Mouse (Mus musculus) frontal cortex, postnatal 10 days (tissue): ENCODE results near the gene Cbx6.
"Not testable (repeated sequence)": the region's sequence is repeated elsewhere in the genome, so short reads cannot be mapped to it uniquely, and the experiment has no call there.

ENCODE experiments used
- DNase-seq, 2 experiments: peaks; one replicate each; pipeline ENCODE4 v3.0.0; 2022; ENCODE audit warnings: low spot score in 2 of 2, mixed read lengths in 1 of 2

Cbx6 gene

DNA sequence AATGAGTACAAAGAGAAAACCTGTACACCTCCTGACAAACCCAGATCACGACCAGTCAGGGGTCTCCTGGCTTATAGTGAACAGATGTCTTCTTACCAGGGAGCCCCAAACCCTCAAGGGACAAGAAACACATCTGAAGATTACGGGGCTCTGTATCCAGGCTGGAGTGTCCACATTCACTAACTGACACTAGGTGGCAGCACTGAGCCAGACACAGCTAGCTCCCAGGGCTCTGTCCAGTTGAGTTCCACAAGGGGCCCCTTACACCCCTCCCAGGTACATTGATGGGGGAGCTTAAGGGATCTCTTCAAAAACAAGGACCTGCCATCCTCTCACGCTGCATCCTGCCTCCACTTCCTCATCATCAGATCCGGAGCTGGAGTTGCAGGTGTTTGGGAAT, 4.1 kb downstream of the Cbx6 start:
- DNase-seq, result peak in 1 of 2 experiments; percentile 76

GRCm38 (mm10) chr15:79829431-79829830, 5.1 kb downstream of the Cbx6 start:
- no peak for DNase-seq

DNA sequence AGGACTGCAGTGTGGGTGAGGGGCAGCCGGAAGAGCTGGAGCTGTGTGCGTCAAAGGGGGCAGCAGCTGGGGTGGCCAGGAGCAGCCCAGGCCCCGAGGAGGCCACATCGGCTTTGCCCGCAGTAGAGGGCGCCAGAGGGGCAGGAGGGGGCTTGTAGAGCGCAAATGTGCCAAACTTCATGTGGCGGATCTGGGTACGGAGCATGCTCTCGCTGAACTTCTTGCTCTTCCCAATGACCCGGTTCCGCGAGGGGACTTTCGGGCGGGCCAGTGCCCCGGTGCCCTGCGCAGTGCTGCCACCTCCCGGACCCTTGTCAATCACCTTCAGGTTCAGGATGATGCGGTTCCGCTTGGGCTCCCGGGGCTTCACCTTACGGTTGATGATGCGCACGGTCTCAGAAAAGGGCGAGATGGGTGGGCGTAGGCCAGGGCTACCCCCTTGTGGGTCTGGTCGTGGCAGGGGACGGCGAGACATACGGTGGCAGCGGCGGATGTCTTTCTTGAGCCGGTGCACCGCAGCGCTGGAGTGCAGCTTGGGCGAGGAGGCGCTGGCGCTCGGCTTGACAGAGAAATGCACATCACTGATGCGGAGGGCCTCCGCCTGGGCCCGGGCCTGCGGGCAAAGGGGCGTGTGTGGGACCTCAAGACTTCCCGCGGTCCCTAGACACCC, 6.0 kb downstream of the Cbx6 start:
- peak in 1 of 2 experiments; percentile 52 for DNase-seq

DNA sequence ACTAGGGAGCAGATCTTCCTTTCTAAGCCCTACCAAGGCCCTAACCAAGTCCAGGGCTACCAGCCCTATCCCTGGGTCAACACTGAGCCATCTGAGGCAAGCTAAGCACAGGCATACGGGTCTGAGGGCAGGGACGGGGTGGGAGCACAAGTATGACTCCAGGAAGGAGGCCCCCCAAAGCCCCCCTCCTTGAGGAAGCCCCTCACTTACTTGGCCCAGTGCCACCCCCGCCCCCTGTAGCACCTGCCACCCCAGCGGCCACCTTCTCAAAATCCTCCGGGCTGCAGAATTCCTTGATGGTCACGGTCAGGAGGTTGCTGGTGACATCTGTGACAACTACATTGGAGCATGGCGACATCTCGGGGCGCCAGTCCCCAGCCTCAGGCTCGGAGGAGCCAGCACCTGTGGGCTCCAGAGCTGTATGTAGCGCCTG, 6.7 kb downstream of the Cbx6 start:
- peak in 1 of 2 experiments; percentile 24 for DNase-seq

GRCm38 (mm10) chr15:79827061-79827777, 7.3 kb downstream of the Cbx6 start:
- no peak for DNase-seq

GRCm38 (mm10) chr15:79826221-79826935, 8.1 kb downstream of the Cbx6 start:
- DNase-seq, result no peak

- DNase-seq, result peak in 1 of 2 experiments; percentile 36
Observed at GRCm38 (mm10) chr15:79825146-79825825, 9.2 kb downstream of the Cbx6 start.

DNA sequence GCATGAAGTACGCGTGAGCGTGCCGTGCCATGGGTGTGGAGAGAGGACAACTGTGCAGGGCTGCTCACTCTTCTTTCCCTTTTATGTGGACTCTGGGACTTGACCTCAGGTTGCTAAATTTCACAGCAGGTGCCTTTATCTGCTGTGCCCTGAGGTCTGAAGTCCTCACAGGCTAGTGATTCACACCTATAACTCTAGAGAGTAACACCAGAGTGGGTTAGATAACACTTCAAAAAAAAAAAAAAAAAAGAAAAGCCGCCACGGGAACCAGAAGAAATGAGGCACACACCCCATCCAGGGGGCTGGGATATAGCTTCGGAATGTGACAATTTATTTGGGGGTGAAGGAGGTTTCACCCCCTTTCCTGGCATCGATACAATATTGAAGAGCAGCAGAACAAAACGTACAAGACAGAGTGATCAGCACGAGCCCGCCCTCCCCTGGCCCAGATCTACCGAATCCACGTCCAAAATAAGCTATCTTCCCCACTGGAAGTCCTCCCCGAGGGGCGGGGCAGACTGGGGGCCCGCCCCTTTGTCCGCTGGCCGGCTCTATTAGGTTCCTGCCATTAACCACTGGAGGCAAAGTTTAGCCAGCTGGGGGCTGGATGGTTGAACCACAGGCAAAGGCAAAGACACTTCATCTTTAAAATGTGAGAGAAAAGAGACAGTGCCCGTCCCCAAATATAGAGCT, 10.8 kb downstream of the Cbx6 start:
- no peak for DNase-seq

DNA sequence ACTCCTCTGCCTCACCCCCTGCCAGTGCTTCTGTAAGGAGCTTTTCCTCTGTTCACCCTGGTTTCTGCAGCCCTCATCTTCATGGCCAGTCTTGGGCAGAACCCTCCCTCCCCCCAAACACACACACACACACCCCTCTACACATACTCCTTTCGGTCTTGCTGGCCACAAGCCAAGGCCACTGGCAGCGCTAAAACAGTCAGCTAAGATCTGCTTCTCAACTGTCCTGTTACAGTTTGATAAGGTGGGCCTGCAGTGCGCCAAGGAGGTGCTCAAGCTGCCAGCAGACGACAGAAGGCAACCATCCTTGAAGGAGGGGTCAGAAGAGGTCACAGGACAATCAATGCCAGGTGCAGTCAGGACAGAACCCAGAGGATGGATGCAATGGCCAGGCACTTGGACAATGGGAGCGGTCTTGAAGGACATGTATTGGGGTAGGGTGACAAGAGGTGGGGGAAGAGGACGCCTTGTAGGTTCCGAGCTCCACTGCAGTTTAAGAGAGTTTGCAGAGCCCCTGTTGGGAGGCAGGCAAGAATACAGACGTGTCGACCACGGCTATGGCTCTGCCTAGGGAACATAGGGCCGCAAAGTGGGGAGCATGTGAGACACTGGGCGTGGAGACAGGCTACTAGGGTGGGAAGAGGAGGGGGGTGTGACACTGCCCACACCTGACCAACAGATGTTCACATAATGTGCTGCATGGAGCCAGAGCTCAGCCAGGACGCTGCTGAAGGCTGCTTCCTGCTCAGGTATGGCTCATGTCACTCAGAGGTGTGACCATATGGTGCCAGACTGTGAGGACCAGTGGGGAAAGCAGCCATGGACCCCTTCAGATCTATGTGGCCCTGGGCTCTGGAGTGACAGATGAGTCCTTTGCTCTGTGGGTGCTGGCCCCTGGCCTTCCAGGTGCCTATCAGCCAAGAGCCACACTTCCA, 12.0 kb downstream of the Cbx6 start:
- DNase-seq, result no peak

- DNase-seq, result no peak
Observed at GRCm38 (mm10) chr15:79818325-79818724, 16.2 kb downstream of the Cbx6 start.

DNA sequence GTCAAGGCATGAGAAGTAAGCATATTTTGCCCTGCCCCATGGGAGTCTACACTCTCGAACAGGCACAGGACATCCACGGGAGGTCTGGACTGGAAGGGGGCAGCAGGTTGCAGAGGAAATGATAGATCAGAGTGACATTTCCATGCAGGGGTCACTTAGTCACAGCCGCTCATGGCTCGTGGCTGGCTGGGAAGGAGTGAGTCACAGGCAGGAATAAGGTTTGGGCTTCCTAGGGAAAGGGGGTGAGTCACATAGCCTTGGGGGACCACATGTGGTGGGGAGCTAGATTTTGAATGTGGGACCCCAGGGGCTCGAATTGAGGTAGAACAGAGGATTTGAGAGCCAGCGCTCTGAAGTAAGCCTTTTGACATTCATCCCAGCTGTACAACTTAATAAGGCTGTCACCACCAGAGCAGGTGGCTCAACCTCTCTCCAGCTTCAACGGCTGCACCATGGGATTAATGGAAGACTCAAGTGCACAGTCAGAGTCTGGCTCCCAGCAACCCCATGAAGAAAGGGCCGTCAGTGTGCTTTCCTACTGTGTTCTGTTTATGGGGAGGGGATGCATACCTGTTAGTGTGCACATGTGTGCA, 20.7 kb downstream of the Cbx6 start:
- DNase-seq, result no peak

GRCm38 (mm10) chr15:79812840-79813239, 21.6 kb downstream of the Cbx6 start:
- not testable (repeated sequence) for DNase-seq

- DNase-seq, result no peak
Observed at GRCm38 (mm10) chr15:79810997-79811396, 23.5 kb downstream of the Cbx6 start.

DNA sequence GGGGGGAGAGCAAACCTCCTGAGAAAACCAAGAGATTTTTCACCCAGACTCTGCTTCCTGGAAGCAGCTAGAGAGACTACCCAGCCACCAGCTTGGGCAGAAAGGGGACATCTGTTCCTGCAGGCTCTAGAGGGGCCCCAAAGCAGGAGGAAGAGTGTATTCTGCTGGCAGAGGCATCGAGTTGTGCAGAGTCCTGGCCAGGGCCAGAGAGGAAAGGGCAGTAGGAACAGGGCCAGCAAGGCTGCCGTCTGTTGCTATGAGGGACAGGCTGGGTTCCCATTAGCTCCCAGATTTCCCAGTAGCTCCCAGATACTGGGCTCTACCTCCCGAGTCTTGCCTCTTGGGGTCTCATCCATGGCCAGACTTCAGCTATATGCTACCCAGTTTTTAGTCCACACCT, 24.4 kb downstream of the Cbx6 start:
- DNase-seq, result no peak

DNA sequence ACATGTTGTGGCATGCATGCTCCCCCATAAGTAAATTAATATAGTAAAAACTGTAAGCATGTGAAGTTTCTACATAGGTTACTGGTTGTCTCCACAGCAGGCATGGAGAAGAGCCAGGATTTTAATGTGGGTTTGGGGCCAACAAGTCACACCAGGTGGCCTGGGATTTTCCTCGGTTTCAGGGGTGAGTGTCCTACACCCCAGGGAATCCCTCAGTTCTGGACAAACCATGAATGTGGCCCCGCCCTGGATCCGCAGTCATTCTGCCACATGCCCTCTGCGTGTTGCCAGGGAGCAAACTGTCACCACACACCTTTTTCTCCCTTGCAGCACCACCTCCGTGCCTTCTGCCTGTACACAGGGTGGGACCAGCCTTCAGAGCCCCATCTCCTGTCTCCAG, 25.8 kb downstream of the Cbx6 start:
- DNase-seq, result no peak

- DNase-seq, result no peak
Observed at GRCm38 (mm10) chr15:79808114-79808513, 26.4 kb downstream of the Cbx6 start.

DNA sequence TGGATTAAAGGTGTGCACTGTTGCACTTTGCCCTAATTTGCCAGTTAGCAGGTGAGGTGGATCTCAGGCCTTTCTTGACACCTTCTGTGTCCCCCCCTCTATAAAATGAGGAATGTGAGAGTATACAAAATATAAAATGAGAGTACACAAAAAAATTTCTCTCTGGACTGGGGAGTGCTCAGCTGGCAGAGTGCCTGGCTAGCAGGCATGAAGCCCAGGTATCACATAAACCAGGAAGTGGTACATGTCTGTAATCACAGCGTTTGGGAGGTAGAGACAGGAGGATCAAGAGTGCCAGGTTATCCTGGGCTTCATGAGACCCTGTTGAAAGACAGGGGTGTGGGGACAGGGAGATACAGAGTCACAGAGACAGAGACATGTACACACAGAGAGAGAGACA, 27.4 kb downstream of the Cbx6 start:
- DNase-seq, result no peak

DNA sequence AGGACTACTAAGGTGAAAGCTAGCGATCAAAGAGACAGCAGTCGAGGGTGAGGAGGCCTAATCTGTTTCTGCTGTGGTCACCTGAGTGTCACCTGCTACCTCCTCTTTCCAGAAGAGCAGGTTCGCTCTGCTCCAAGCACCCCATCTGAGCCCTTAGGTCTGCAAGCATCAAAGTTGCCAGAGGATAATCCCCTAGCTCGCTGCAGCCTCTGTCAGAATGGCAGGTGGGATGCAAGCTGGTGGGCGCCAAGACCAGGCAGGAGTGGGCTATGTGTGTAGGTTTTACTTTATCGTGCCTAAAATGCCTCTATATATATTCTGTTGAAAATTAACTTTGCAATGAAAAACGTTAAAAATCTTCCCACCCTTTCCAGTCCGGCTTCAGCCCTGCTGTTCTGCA, 29.2 kb downstream of the Cbx6 start:
- DNase-seq, result no peak

- DNase-seq, result peak in 1 of 2 experiments; percentile 67
Observed at GRCm38 (mm10) chr15:79804352-79805071, 30.0 kb downstream of the Cbx6 start, which contains the start of gene Nptxr. Gene Nptxr (minus strand): TSS chr15:79804766.
